ENCODE assay signal across 8 mouse cellular contexts in the genomic region with DNA sequence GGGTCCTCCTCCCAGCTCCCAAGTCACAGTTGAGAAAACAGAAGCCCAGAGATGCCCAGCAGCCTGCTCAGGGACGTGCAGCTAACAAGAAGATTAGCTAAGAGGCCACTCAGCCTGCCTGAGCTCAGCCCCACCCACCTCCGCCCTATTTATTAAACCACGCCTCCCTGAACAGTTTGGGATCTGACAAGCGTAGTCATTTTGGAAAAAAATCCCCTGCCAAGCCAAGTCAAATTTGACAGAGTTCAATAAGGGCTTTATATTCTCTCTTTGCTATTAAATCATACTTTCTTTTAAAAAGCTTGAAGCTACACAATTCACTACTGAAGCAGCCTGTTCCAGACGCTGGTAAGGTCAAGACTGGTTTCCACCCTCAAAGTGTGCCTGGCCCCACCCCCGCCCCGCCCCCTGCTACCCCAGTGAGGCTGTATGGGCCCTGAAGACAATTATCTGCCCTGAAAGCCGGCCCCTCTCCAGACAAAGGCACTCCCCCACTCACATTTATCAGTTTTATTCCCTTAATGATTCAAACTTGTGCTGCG.
DNase-seq lines count a peak whose midpoint lies in the region; ATAC-seq and TF ChIP-seq lines count a peak whose summit lies in the region.

No protein-coding gene starts in this region.

- peak overlapping the region in 1 of 3 experiments; percentile 14 for H3K4me3 ChIP-seq in CH12.LX (replicated peaks in 1 of 3; ENCODE audit: low read depth in 2 of 3, low read length in 2 of 3, poor library complexity in 1 of 3)
- H3K4me3 ChIP-seq in brown adipose tissue, adult 24 weeks (ENCODE audit: insufficient read depth, low read depth, low read length) = peak overlapping the region; percentile 33
- peak overlapping the region; percentile 59 for H3K4me3 ChIP-seq in gastrocnemius, adult 2 months
- H3K4me3 ChIP-seq in hindbrain, embryonic 15.5 days = no peak overlapping the region
- H3K4me3 ChIP-seq in liver, embryonic 12.5 days = peak overlapping the region; percentile 42
- no peak overlapping the region for H3K4me3 ChIP-seq in neural tube, embryonic 14.5 days (ENCODE audit: low read depth, low read length)

- H3K4me2 ChIP-seq in CH12.LX (ENCODE audit: insufficient read depth, low read depth, poor library complexity, severe bottlenecking) = peak overlapping the region; percentile 19
- no peak overlapping the region for H3K4me2 ChIP-seq in hindbrain, embryonic 15.5 days
- peak overlapping the region; percentile 59 for H3K4me2 ChIP-seq in liver, embryonic 12.5 days
- H3K4me2 ChIP-seq in neural tube, embryonic 14.5 days (ENCODE audit: low read depth, low read length) = no peak overlapping the region

- no peaks in the 10 kb centered on the region for H3K36me3 ChIP-seq in CH12.LX (replicated peaks in 1 of 2; ENCODE audit: control insufficient read depth in 1 of 2, insufficient read depth in 1 of 2, low read length in 1 of 2)
- H3K36me3 ChIP-seq in hindbrain, embryonic 15.5 days = no peaks in the 10 kb centered on the region
- H3K36me3 ChIP-seq in liver, embryonic 12.5 days = no peaks in the 10 kb centered on the region
- H3K36me3 ChIP-seq in neural tube, embryonic 14.5 days (ENCODE audit: control insufficient read depth, insufficient read depth, low read length) = no peaks in the 10 kb centered on the region

- TF ChIP-seq POLR2A in CH12.LX (IDR thresholded peaks at IDR 0.05; ENCODE audit: low read depth, low read length) = no peak

- in situ Hi-C loops in CH12.LX (cut with MboI; ENCODE audit: low pct_ligation_motif_present, low pct_unique_long_range_greater_than_20kb, low sequenced_read_pairs) = no loop called here

- 6% methylated on average over 9 of the region's 9 CpGs for WGBS in hindbrain, embryonic 15.5 days
- 2% methylated on average over 9 of the region's 9 CpGs for WGBS in liver, embryonic 12.5 days (ENCODE audit: insufficient replicate concordance)
- WGBS in neural tube, embryonic 14.5 days = 2% methylated on average over 9 of the region's 9 CpGs

- ATAC-seq in hindbrain, embryonic 15.5 days (ENCODE audit: low FRiP score, low read depth) = peak; percentile 71
- ATAC-seq in liver, embryonic 12.5 days = peak; percentile 85
- ATAC-seq in neural tube, embryonic 14.5 days (ENCODE audit: low read depth) = peak; percentile 77
- no peak for ATAC-seq in inflammation-experienced regulatory T-cells, adult 6 months

- no peak for TF ChIP-seq EP300 in CH12.LX (IDR thresholded peaks at IDR 0.05; ENCODE audit: low read length)

- H3K4me1 ChIP-seq in CH12.LX (ENCODE audit: control insufficient read depth in 1 of 2, insufficient read depth in 2 of 2) = peaks cover 24 to 80% of the 10 kb centered on the region in 2 experiments
- peaks cover 5% of the 10 kb centered on the region; the same call in 1 of the 2 replicates for H3K4me1 ChIP-seq in brown adipose tissue, adult 24 weeks (ENCODE audit: control insufficient read depth, insufficient read depth, insufficient read length, low read length)
- H3K4me1 ChIP-seq in hindbrain, embryonic 15.5 days (replicated peaks) = peaks cover 25% of the 10 kb centered on the region
- peaks cover 82% of the 10 kb centered on the region for H3K4me1 ChIP-seq in liver, embryonic 12.5 days
- peaks cover 18% of the 10 kb centered on the region for H3K4me1 ChIP-seq in neural tube, embryonic 14.5 days (ENCODE audit: control insufficient read depth, insufficient read depth, low read length)

- no peaks in the 10 kb centered on the region for H3K9me3 ChIP-seq in CH12.LX (replicated peaks; ENCODE audit: low read length)
- no peaks in the 10 kb centered on the region for H3K9me3 ChIP-seq in hindbrain, embryonic 15.5 days
- H3K9me3 ChIP-seq in liver, embryonic 12.5 days (replicated peaks) = no peaks in the 10 kb centered on the region
- no peaks in the 10 kb centered on the region for H3K9me3 ChIP-seq in neural tube, embryonic 14.5 days (ENCODE audit: control insufficient read depth, low read length)

- TF ChIP-seq CTCF in CH12.LX (conservative IDR thresholded peaks at IDR 0.05 in 1 of 2, IDR thresholded peaks at IDR 0.05 in 1 of 2; ENCODE audit: low read depth in 2 of 2, low read length in 2 of 2) = no peak
- TF ChIP-seq CTCF in gastrocnemius, adult 2 months (IDR thresholded peaks at IDR 0.05) = no peak

- no peaks in the 10 kb centered on the region for H3K79me2 ChIP-seq in CH12.LX (replicated peaks; ENCODE audit: control insufficient read depth, extremely low read depth, insufficient read depth, poor library complexity, severe bottlenecking)

- H3K27ac ChIP-seq in CH12.LX (ENCODE audit: insufficient read depth, low read depth) = no peak overlapping the region
- no peak overlapping the region for H3K27ac ChIP-seq in brown adipose tissue, adult 24 weeks (replicated peaks; ENCODE audit: low read depth, low read length)
- H3K27ac ChIP-seq in gastrocnemius, adult 2 months = peak overlapping the region; percentile 57
- peak overlapping the region; percentile 73 for H3K27ac ChIP-seq in hindbrain, embryonic 15.5 days (replicated peaks)
- H3K27ac ChIP-seq in liver, embryonic 12.5 days = peak overlapping the region; percentile 76
- H3K27ac ChIP-seq in neural tube, embryonic 14.5 days (ENCODE audit: low read depth, low read length) = peak overlapping the region; percentile 63

- intact Hi-C loops in gastrocnemius, adult 2 months (cut with DNase I) = no loop called here

- H3K9ac ChIP-seq in CH12.LX (ENCODE audit: insufficient read depth, low read depth) = no peak overlapping the region
- H3K9ac ChIP-seq in hindbrain, embryonic 15.5 days = no peak overlapping the region
- H3K9ac ChIP-seq in liver, embryonic 12.5 days = peak overlapping the region; percentile 36; the same call in 1 of the 2 replicates
- H3K9ac ChIP-seq in neural tube, embryonic 14.5 days (replicated peaks; ENCODE audit: low read depth, low read length) = no peak overlapping the region; the same call in 1 of the 2 replicates

- dilution Hi-C loops in CH12.LX (cut with MboI; ENCODE audit: extremely low pct_ligation_motif_present, extremely low pct_unique_long_range_greater_than_20kb, low sequenced_read_pairs) = no loop called here

- H3K27me3 ChIP-seq in CH12.LX (replicated peaks) = no peaks in the 10 kb centered on the region
- 0 out of 2 replicates have a peak, but pooled peaks cover 2% of the 10 kb centered on the region for H3K27me3 ChIP-seq in hindbrain, embryonic 15.5 days
- no peaks in the 10 kb centered on the region for H3K27me3 ChIP-seq in liver, embryonic 12.5 days (replicated peaks)
- no peaks in the 10 kb centered on the region for H3K27me3 ChIP-seq in neural tube, embryonic 14.5 days (ENCODE audit: control insufficient read depth, insufficient read depth, low read length)

- DNase-seq in CH12.LX (ENCODE audit: extremely low read depth) = peak; percentile 80
- peak; percentile 74 for DNase-seq in gastrocnemius, adult 2 months
- no peak for DNase-seq in frontal cortex, postnatal 25 days (ENCODE audit: low spot score in 2 of 2)

- no peak for TF ChIP-seq RAD21 in CH12.LX (IDR thresholded peaks at IDR 0.05; ENCODE audit: low read depth, low read length)

TF ChIP-seq in CH12.LX, 34 proteins besides CTCF, POLR2A, EP300 and RAD21:
- TF ChIP-seq USF1 (IDR thresholded peaks at IDR 0.05; ENCODE audit: low read depth, low read length) (no peak), MXI1 (IDR thresholded peaks at IDR 0.05; ENCODE audit: low read depth, low read length) (no peak), TBP (conservative IDR thresholded peaks at IDR 0.05; ENCODE audit: low read depth, low read length) (no peak), POLR2AphosphoS2 (IDR thresholded peaks at IDR 0.05; ENCODE audit: low read depth, low read length) (no peak)

Comparison
In these comparisons a context has a peak if more than half of its experiments do, and no peak if none do; other contexts are left out.
1. DNase-seq: peak in CH12.LX (single experiment) and gastrocnemius, adult 2 months (single experiment); none in frontal cortex, postnatal 25 days (0 of 2).
2. H3K27ac ChIP-seq: peak in gastrocnemius, adult 2 months (single experiment), hindbrain, embryonic 15.5 days (single experiment), liver, embryonic 12.5 days (single experiment) and neural tube, embryonic 14.5 days (single experiment); none in CH12.LX (single experiment) and brown adipose tissue, adult 24 weeks (single experiment).
3. H3K4me2 ChIP-seq: peak in CH12.LX (single experiment) and liver, embryonic 12.5 days (single experiment); none in hindbrain, embryonic 15.5 days (single experiment) and neural tube, embryonic 14.5 days (single experiment).
4. H3K4me3 ChIP-seq: peak in brown adipose tissue, adult 24 weeks (single experiment), gastrocnemius, adult 2 months (single experiment) and liver, embryonic 12.5 days (single experiment); none in hindbrain, embryonic 15.5 days (single experiment) and neural tube, embryonic 14.5 days (single experiment).